Mouse (Mus musculus) layer of hippocampus, postnatal 10 days (tissue): ENCODE results near the gene Mrpl54. TPM values are rescaled to one million over a fixed set of nuclear protein-coding genes. Genes with fewer than 3 reads are reported as not detected.

Experiments used
- DNase-seq, 2 experiments: peaks; one replicate each; pipeline ENCODE4 v3.0.0; 2021; ENCODE audit warnings: low spot score in 2 of 2
- long read RNA-seq: library from polyadenylated mRNA; stranded (forward); transcript quantifications from one replicate; pipeline ENCODE4 v2.0.0, GENCODE M21; 2023
- total RNA-seq, 2 experiments: library from RNA; stranded (reverse); gene quantifications; 2 replicates each; pipeline ENCODE4 v1.2.3; 2021

The Mrpl54 gene
- 10 to 100 TPM; 36.1 to 42.5 TPM for total RNA-seq
- long read RNA-seq, transcript Mrpl54-201 (3 exons, 604 nt): major isoform, 39 of 43 reads
- long read RNA-seq, partial matches to known transcripts: 4 of 43 reads
- long read RNA-seq, other reads (novel, unspliced or antisense): 0 of 43 reads

GRCm38 (mm10) chr10:81266211-81267105 lies at the start of gene Mrpl54, which contains the start of gene Apba3:
Gene Mrpl54 (minus strand): TSS chr10:81266934.
Gene Apba3 (plus strand): TSS chr10:81266960.
- DNase-seq: peak; percentile 94 to 96

- no peak for DNase-seq
These were observed 48.9 kb upstream of the Mrpl54 start for GRCm38 (mm10) chr10:81315587-81315986.

- DNase-seq: no peak
These were observed 47.5 kb upstream of the Mrpl54 start for GRCm38 (mm10) chr10:81314201-81314600.

- DNase-seq: no peak
These were observed 46.8 kb upstream of the Mrpl54 start for GRCm38 (mm10) chr10:81313581-81313980.

- DNase-seq: no peak
These were observed 42.8 kb upstream of the Mrpl54 start for GRCm38 (mm10) chr10:81309571-81309970.

- no peak for DNase-seq
These were observed 40.3 kb upstream of the Mrpl54 start for GRCm38 (mm10) chr10:81306837-81307682.

- no peak for DNase-seq
These were observed 39.5 kb upstream of the Mrpl54 start for GRCm38 (mm10) chr10:81306173-81306668.

GRCm38 (mm10) chr10:81305663-81306062 lies 38.9 kb upstream of the Mrpl54 start:
- no peak for DNase-seq

GRCm38 (mm10) chr10:81304597-81305238 lies 38.0 kb upstream of the Mrpl54 start:
- DNase-seq: peak; percentile 67 to 70

GRCm38 (mm10) chr10:81303761-81304160 lies 37.0 kb upstream of the Mrpl54 start:
- DNase-seq: no peak

- DNase-seq: no peak
These were observed 36.5 kb upstream of the Mrpl54 start for GRCm38 (mm10) chr10:81303258-81303657.

GRCm38 (mm10) chr10:81302781-81303218 lies 36.1 kb upstream of the Mrpl54 start:
- DNase-seq: no peak

- no peak for DNase-seq
These were observed 35.6 kb upstream of the Mrpl54 start for GRCm38 (mm10) chr10:81302288-81302687.

GRCm38 (mm10) chr10:81301321-81301720 lies 34.6 kb upstream of the Mrpl54 start:
- no peak for DNase-seq

- no peak for DNase-seq
These were observed 33.7 kb upstream of the Mrpl54 start for GRCm38 (mm10) chr10:81300352-81300907.

GRCm38 (mm10) chr10:81299585-81300351 lies 33.0 kb upstream of the Mrpl54 start:
- no peak for DNase-seq

- DNase-seq: no peak
These were observed 31.8 kb upstream of the Mrpl54 start for GRCm38 (mm10) chr10:81298369-81299100.

GRCm38 (mm10) chr10:81297845-81298244 lies 31.1 kb upstream of the Mrpl54 start:
- no peak for DNase-seq

- no peak for DNase-seq
These were observed 30.5 kb upstream of the Mrpl54 start for GRCm38 (mm10) chr10:81297246-81297645.
